Mouse (Mus musculus) T-helper 2 cell (primary cell): Measurements from ENCODE around the gene Nmb.

Experiments
- in situ Hi-C: fragments of 300-600 bp; cut with MboI, MseI; formaldehyde crosslinking; loops from one replicate; pipeline ENCODE4 v1.15.1; 2025; ENCODE audit warnings: high pct_unique_total_duplicates

Gene Nmb

GRCm38 (mm10) chr7:80860729-80861274 is 44.1 kb downstream of the Nmb start, which contains the start of gene Zscan2:
Zscan2 (plus strand) TSS chr7:80860920.
- in situ Hi-C loops: no loop called here

DNA sequence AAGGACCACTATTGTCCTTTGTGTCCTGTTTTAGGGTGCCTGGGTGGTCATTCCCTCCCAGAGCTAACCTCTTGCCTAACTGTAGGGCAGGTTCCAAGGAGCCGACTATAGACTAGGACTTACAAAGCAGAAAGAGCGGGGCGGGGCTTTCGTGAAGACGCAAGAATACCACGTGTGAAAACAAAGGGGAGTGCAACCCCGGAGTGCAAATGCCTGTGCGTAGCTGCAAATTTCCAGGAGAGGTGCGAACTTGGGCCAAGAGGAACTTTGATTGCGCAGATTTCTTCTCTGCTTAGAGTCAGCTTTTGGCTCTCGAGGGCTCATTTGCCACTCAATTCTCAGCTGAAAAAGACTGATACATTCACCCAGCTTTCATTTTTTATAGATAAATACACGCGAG is 44.6 kb downstream of the Nmb start:
- in situ Hi-C loops: no loop called here

- in situ Hi-C loops: no loop called here
Measured at GRCm38 (mm10) chr7:80857181-80857580, 47.7 kb downstream of the Nmb start.

GRCm38 (mm10) chr7:80855316-80855715 is 49.6 kb downstream of the Nmb start:
- in situ Hi-C loops: no loop called here

GRCm38 (mm10) chr7:80853218-80853617 is 51.7 kb downstream of the Nmb start:
- in situ Hi-C loops: loop anchor here (5.0 kb wide), 1 partner anchor 131 kb away; no protein-coding TSS in a partner anchor
